Mouse (Mus musculus) liver, embryonic 11.5 days (tissue): ENCODE measurements around the gene Fancc. TPM values are rescaled to one million over a fixed set of nuclear protein-coding genes. Genes with fewer than 3 reads are reported as not detected.
"Not testable (repeated sequence)": the region's sequence is repeated elsewhere in the genome, so short reads cannot be mapped to it uniquely, and the experiment has no call there.

Source experiments
- ATAC-seq: fragments of 200-750 bp; cut with Nextera tagmentation; replicated peaks from 2 replicates; pipeline ENCODE4 v1.8.0; 2017; ENCODE audit warnings: moderate number of reproducible peaks, mild to moderate bottlenecking, moderate TSS enrichment, moderate library complexity; ENCODE audit not compliant: low FRiP score
- DNase-seq: peaks from one replicate; pipeline ENCODE4 v3.0.0-alpha.2; 2017; ENCODE audit warnings: low spot score
- H3K27ac ChIP-seq: fragments of 300-500 bp; sonication (generic); 2 replicates; pipeline ENCODE4 v1.5.1; 2014; ENCODE audit warnings: mild to moderate bottlenecking, low read depth, low read length, control low read depth
- H3K27me3 ChIP-seq: fragments of 300-500 bp; sonication (generic); replicated peaks from 2 replicates; pipeline ENCODE4 v1.6.1; 2014; ENCODE audit warnings: low read length, mixed read lengths; ENCODE audit not compliant: control insufficient read depth, insufficient read depth
- H3K36me3 ChIP-seq: fragments of 300-500 bp; sonication (generic); 2 replicates; pipeline ENCODE4 v1.6.1; 2014; ENCODE audit warnings: mild to moderate bottlenecking, low read length, moderate library complexity, mixed read lengths; ENCODE audit not compliant: control insufficient read depth, insufficient read depth
- H3K4me1 ChIP-seq: fragments of 300-500 bp; sonication (generic); replicated peaks from 2 replicates; pipeline ENCODE4 v1.6.1; 2014; ENCODE audit warnings: low read length, mixed read lengths; ENCODE audit not compliant: control insufficient read depth, insufficient read depth
- H3K4me2 ChIP-seq: fragments of 300-500 bp; sonication (generic); 2 replicates; pipeline ENCODE4 v1.6.1; 2014; ENCODE audit warnings: mild to moderate bottlenecking, control low read depth, moderate library complexity
- H3K4me3 ChIP-seq: fragments of 300-500 bp; sonication (generic); 2 replicates; pipeline ENCODE4 v1.5.1; 2014; ENCODE audit warnings: low read depth, low read length, control low read depth
- H3K9ac ChIP-seq: fragments of 300-500 bp; sonication (generic); 2 replicates; pipeline ENCODE4 v1.6.1; 2014; ENCODE audit warnings: low read depth, low read length, control low read depth
- H3K9me3 ChIP-seq: fragments of 300-500 bp; sonication (generic); 2 replicates; pipeline ENCODE4 v1.6.1; 2016; ENCODE audit warnings: low read length, inconsistent platforms, mixed read lengths; ENCODE audit not compliant: control insufficient read depth
- WGBS: fragments of 180-500 bp; shearing (Covaris S2); extraction: QIAGEN DNeasy Blood & Tissue Kit; methylation state at CpG from one replicate; pipeline ENCODE4 v1.1.7; 2014; 5-methylcytosine and 5-hydroxymethylcytosine counted together
- polyA plus RNA-seq: library from polyadenylated mRNA; unstranded; fragments of >200 nt; fragmentation: Nextera tagmentation; extraction: Ambion mirVana; gene quantifications from 2 replicates; pipeline ENCODE4 v1.2.1, GENCODE M21; 2014

The Fancc gene
- polyA plus RNA-seq, 1 experiment from 2014 or later = 18.9 TPM

- Histone ChIP-seq H3K4me1 (no peaks in the 10 kb centered on the region), H3K4me2 (no peak overlapping the region), H3K9ac (no peak overlapping the region), H3K9me3 (no peaks in the 10 kb centered on the region), H3K36me3 (no peaks in the 10 kb centered on the region), H3K27me3 (no peaks in the 10 kb centered on the region), H3K4me3 (no peak overlapping the region), H3K27ac (no peak overlapping the region)
- DNase-seq (no peak), ATAC-seq (no peak)
- 74% methylated on average over 6 of the region's 6 CpGs for WGBS
These were observed 51.7 kb downstream of the Fancc start for GRCm38 (mm10) chr13:63445419-63445818.

- no peak overlapping the region for H3K4me2 ChIP-seq
- ATAC-seq = no peak
- H3K9ac ChIP-seq = no peak overlapping the region
- no peak for DNase-seq
- H3K4me3 ChIP-seq = no peak overlapping the region
- peaks cover 7% of the 10 kb centered on the region for H3K4me1 ChIP-seq
- no peaks in the 10 kb centered on the region for H3K9me3 ChIP-seq
- H3K27ac ChIP-seq = no peak overlapping the region
- 90% methylated on average over 3 of the region's 3 CpGs for WGBS
- H3K27me3 ChIP-seq = no peaks in the 10 kb centered on the region
- no peaks in the 10 kb centered on the region for H3K36me3 ChIP-seq
These were observed 64.3 kb downstream of the Fancc start for GRCm38 (mm10) chr13:63432759-63433158.

GRCm38 (mm10) chr13:63431857-63432191, 65.3 kb downstream of the Fancc start:
- ATAC-seq (no peak), DNase-seq (no peak)
- 13% methylated on average over 5 of the region's 5 CpGs for WGBS
- Histone ChIP-seq H3K36me3 (no peaks in the 10 kb centered on the region), H3K4me1 (peaks cover 7% of the 10 kb centered on the region), H3K27ac (peak overlapping the region; percentile 96), H3K9me3 (no peaks in the 10 kb centered on the region), H3K4me3 (peak overlapping the region; percentile 71), H3K27me3 (no peaks in the 10 kb centered on the region), H3K9ac (peak overlapping the region; percentile 86), H3K4me2 (peak overlapping the region; percentile 71)

GRCm38 (mm10) chr13:63431030-63431856, 65.8 kb downstream of the Fancc start:
- Histone ChIP-seq H3K4me3 (peak overlapping the region; percentile 71), H3K27ac (peak overlapping the region; percentile 96)
- peak; percentile 97 for DNase-seq

GRCm38 (mm10) chr13:63430681-63431029, 66.4 kb downstream of the Fancc start:
- Histone ChIP-seq H3K27ac (peak overlapping the region; percentile 70), H3K4me2 (peak overlapping the region; percentile 71), H3K36me3 (no peaks in the 10 kb centered on the region), H3K9ac (peak overlapping the region; percentile 67), H3K4me3 (peak overlapping the region; percentile 71), H3K4me1 (peaks cover 7% of the 10 kb centered on the region), H3K27me3 (no peaks in the 10 kb centered on the region), H3K9me3 (no peaks in the 10 kb centered on the region)
- DNase-seq = no peak
- 0% methylated on average over 4 of the region's 4 CpGs for WGBS
- peak; percentile 67 for ATAC-seq

More at GRCm38 (mm10) chr13:63431030-63431856, 65.8 kb downstream of the Fancc start:
- Histone ChIP-seq H3K36me3 (no peaks in the 10 kb centered on the region), H3K4me2 (peak overlapping the region; percentile 71), H3K4me1 (peaks cover 7% of the 10 kb centered on the region), H3K27me3 (no peaks in the 10 kb centered on the region), H3K9me3 (no peaks in the 10 kb centered on the region), H3K9ac (peak overlapping the region; percentile 86)
- ATAC-seq = peak; percentile 96
- under 1% methylated on average over 77 of the region's 82 CpGs for WGBS

GRCm38 (mm10) chr13:63430206-63430605, 66.9 kb downstream of the Fancc start:
- Histone ChIP-seq H3K27me3 (no peaks in the 10 kb centered on the region), H3K9ac (peak overlapping the region; percentile 67), H3K36me3 (no peaks in the 10 kb centered on the region), H3K4me2 (peak overlapping the region; percentile 71), H3K4me3 (peak overlapping the region; percentile 71), H3K27ac (peak overlapping the region; percentile 70; the same call in 1 of the 2 replicates), H3K9me3 (no peaks in the 10 kb centered on the region), H3K4me1 (peaks cover 7% of the 10 kb centered on the region)
- DNase-seq (no peak), ATAC-seq (no peak)
- 77% methylated on average over 9 of the region's 9 CpGs for WGBS

- DNase-seq, H3K27me3 ChIP-seq, H3K9me3 ChIP-seq, H3K27ac ChIP-seq, H3K4me3 ChIP-seq, H3K4me1 ChIP-seq, ATAC-seq, H3K4me2 ChIP-seq, H3K36me3 ChIP-seq, H3K9ac ChIP-seq: not testable (repeated sequence)
- 93% methylated on average over 5 of the region's 5 CpGs for WGBS
These were observed 68.9 kb downstream of the Fancc start for GRCm38 (mm10) chr13:63428211-63428610.

- no peak for ATAC-seq
- H3K4me2 ChIP-seq = no peak overlapping the region
- no peak overlapping the region for H3K4me3 ChIP-seq
- no peaks in the 10 kb centered on the region for H3K36me3 ChIP-seq
- no peaks in the 10 kb centered on the region for H3K9me3 ChIP-seq
- WGBS = 91% methylated on average over 2 of the region's 2 CpGs
- H3K27me3 ChIP-seq = no peaks in the 10 kb centered on the region
- H3K9ac ChIP-seq = no peak overlapping the region
- no peak for DNase-seq
- no peaks in the 10 kb centered on the region for H3K4me1 ChIP-seq
- no peak overlapping the region for H3K27ac ChIP-seq
These were observed 74.0 kb downstream of the Fancc start for GRCm38 (mm10) chr13:63423060-63423459.

- Histone ChIP-seq H3K4me3 (no peak overlapping the region), H3K4me1 (no peaks in the 10 kb centered on the region), H3K4me2 (no peak overlapping the region), H3K36me3 (no peaks in the 10 kb centered on the region), H3K27me3 (no peaks in the 10 kb centered on the region), H3K9me3 (no peaks in the 10 kb centered on the region), H3K9ac (no peak overlapping the region), H3K27ac (no peak overlapping the region)
- no peak for DNase-seq
- ATAC-seq = no peak
These were observed 75.9 kb downstream of the Fancc start for GRCm38 (mm10) chr13:63421225-63421624.
